Mouse (Mus musculus): ENCODE data around the gene Barx1. TPM values are rescaled to one million over a fixed set of nuclear protein-coding genes. Genes with fewer than 3 reads are reported as not detected.

Barx1 gene
- polyA plus RNA-seq, 1 experiment from 2014 or later = not detected

DNA sequence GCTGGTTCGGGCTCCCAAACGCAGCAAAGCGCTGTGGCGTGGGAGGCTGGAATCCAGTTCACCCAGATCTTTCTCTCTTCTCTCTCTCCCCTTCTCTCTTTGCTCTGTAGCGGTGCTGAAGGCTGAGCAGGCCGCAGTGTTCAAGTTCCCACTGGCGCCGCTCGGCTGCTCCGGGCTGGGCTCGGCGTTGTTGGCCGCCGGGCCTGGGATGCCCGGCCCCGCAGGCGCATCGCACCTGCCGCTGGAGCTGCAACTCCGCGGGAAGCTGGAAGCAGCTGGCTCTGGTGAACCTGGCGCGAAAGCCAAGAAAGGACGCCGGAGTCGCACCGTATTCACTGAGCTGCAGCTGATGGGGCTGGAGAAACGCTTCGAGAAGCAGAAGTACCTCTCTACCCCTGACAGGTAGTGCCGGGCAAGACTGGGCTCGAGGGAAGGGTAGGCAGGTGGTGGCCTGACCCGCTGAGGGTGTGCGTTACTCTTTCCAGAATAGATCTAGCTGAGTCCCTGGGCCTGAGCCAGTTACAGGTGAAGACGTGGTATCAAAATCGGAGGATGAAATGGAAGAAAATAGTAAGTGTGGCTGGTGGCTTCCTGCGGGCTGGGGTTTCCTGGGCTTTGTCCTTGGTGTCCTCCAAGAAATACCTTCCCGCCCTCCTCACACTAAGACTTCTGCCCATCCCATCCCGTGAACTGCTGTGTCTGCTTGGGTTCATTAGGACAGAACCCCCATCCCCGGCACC is 2.3 kb downstream of the Barx1 start:
- Histone ChIP-seq H3K4me2 (ENCODE audit: low read depth) (no peak overlapping the region), H3K36me3 (ENCODE audit: control insufficient read depth, insufficient read depth, low read length) (no peaks in the 10 kb centered on the region), H3K9ac (ENCODE audit: low read length) (no peak overlapping the region), H3K4me3 (ENCODE audit: low read depth, low read length) (no peak overlapping the region), H3K27ac (ENCODE audit: low read depth, low read length) (no peak overlapping the region), H3K9me3 (ENCODE audit: control insufficient read depth, low read length) (no peaks in the 10 kb centered on the region), H3K27me3 (ENCODE audit: control insufficient read depth, insufficient read depth, low read length) (peaks cover 99% of the 10 kb centered on the region), H3K4me1 (ENCODE audit: control insufficient read depth, insufficient read depth, low read length) (peaks cover 11% of the 10 kb centered on the region)
- WGBS = under 1% methylated on average over 39 of the region's 39 CpGs
- no peak for ATAC-seq (ENCODE audit: insufficient read depth, low FRiP score, low TSS enrichment)
- DNase-seq (ENCODE audit: low spot score) = peak; percentile 29

DNA sequence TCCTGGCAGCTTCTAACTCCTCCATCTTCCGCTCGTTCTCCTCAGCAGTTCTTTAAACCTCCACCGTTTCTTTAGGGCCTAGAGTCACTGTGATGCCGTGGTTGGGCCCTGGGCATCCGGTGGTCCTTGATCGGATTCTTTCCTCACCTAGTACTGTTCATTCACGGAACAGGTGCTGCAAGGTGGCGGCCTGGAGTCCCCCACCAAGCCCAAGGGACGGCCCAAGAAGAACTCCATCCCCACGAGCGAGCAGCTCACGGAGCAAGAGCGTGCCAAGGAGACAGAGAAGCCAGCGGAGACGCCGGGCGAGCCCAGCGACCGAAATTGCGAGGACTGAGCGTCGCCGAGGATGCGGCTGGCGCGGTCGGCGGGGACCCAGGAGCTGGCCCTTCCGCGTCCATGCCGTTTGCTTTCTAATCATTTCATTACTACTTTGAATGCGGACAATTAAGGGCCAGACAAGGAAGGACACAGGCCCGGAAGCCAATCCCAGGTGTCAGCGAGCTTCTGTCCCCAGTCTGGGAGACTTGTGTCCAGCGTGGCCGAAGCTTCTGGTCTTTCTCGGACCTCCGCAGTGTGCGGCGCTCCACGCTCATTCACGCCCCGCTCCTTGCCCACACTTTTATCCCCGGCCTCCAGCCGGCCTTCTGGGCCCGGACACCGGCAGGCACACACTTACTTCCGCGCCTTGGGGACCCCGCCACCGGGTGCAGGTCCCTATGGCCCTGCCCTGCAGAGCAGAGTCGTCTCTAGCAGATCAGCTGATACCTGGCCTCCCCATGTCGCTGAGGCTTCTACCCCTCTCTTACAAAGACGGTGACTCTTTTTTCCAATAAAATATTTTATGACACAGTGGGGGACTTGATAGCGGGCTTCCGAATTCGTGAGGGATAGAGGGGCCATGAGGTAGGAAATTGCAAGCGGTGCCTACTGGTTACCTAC is 3.1 kb downstream of the Barx1 start:
- no peak overlapping the region for H3K4me3 ChIP-seq (ENCODE audit: low read depth, low read length)
- H3K4me2 ChIP-seq (ENCODE audit: low read depth) = no peak overlapping the region
- no peak overlapping the region for H3K9ac ChIP-seq (ENCODE audit: low read length)
- H3K36me3 ChIP-seq (ENCODE audit: control insufficient read depth, insufficient read depth, low read length) = no peaks in the 10 kb centered on the region
- no peak for ATAC-seq (ENCODE audit: insufficient read depth, low FRiP score, low TSS enrichment)
- 1% methylated on average over 58 of the region's 58 CpGs for WGBS
- H3K4me1 ChIP-seq (ENCODE audit: control insufficient read depth, insufficient read depth, low read length) = peaks cover 11% of the 10 kb centered on the region
- no peak overlapping the region for H3K27ac ChIP-seq (ENCODE audit: low read depth, low read length)
- DNase-seq (ENCODE audit: low spot score) = peak; percentile 46
- peaks cover 99% of the 10 kb centered on the region for H3K27me3 ChIP-seq (ENCODE audit: control insufficient read depth, insufficient read depth, low read length)
- H3K9me3 ChIP-seq (ENCODE audit: control insufficient read depth, low read length) = no peaks in the 10 kb centered on the region

DNA sequence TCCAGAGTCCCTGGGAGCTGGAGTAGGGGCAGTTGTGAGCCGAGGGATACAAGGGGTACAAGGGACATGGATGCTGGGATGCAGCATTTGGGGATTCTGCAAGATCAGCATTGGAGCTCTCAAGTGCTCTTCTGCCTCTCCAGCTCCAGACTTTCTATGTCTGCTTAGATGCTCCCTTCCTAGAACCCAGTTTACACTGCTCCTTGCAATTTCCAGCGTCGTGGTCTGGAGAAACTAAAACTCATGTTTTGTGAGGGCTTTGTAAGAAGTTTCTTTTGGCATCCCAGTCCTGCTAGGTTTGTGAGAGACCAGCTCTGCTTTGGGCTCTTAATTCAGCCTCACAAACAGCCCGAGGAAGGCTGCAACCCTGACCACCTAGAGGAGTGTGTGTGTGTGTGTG is 4.7 kb downstream of the Barx1 start:
- Histone ChIP-seq H3K4me2 (ENCODE audit: low read depth) (no peak overlapping the region), H3K9me3 (ENCODE audit: control insufficient read depth, low read length) (no peaks in the 10 kb centered on the region), H3K4me1 (ENCODE audit: control insufficient read depth, insufficient read depth, low read length) (peaks cover 11% of the 10 kb centered on the region), H3K4me3 (ENCODE audit: low read depth, low read length) (no peak overlapping the region), H3K9ac (ENCODE audit: low read length) (no peak overlapping the region), H3K36me3 (ENCODE audit: control insufficient read depth, insufficient read depth, low read length) (no peaks in the 10 kb centered on the region), H3K27me3 (ENCODE audit: control insufficient read depth, insufficient read depth, low read length) (peaks cover 96% of the 10 kb centered on the region), H3K27ac (ENCODE audit: low read depth, low read length) (no peak overlapping the region)
- ATAC-seq (ENCODE audit: insufficient read depth, low FRiP score, low TSS enrichment) = no peak
- WGBS = 0% methylated on average over 4 of the region's 4 CpGs
- no peak for DNase-seq (ENCODE audit: low spot score)

DNA sequence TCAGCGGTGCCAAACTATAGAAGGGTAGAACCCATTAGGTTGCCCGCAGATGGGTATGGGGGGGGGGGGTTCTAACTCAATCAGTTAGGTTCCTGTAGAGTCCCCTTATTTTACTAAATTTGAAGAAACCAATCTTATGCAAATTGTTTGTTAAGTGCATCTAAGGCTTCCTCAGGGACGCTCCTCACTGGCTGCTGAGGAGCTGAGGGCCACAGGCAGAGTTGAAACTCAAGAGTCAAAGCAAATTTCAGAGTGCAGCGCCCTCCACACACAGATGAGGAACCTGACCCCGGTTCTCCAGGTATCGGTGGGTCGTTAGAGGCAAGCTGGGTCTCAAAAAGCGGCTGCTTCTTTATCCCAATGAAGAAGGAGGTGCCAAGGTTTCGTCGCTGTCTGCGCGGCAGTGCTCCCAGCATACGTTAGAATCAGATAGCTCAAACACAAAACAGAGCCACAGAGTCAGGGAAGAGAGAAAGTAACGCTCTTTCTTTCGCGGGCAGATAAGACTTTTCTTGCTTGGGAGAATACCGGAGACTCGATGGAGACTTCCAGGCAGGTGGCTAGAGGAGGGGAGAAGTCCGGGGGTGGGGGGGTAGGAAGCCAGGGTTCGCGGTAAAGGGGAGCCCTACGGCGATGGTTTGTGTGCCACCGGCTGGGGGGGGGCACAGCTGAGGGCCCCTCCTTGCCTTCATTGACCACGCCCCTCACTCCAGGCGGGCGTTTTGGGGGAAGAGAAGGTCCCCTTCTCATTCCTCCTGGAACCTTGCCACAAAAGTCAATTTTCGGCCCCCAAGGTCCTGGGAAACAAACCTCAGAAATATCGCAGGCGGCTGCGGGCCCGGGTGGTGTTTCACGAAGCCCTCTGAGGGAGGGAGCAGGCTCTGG is 5.5 kb downstream of the Barx1 start:
- Histone ChIP-seq H3K27ac (ENCODE audit: low read depth, low read length) (no peak overlapping the region), H3K9ac (ENCODE audit: low read length) (no peak overlapping the region), H3K4me3 (ENCODE audit: low read depth, low read length) (0 out of 2 replicates have a peak overlapping the region, but pooled peaks have one; percentile 2), H3K36me3 (ENCODE audit: control insufficient read depth, insufficient read depth, low read length) (no peaks in the 10 kb centered on the region), H3K9me3 (ENCODE audit: control insufficient read depth, low read length) (no peaks in the 10 kb centered on the region), H3K4me1 (ENCODE audit: control insufficient read depth, insufficient read depth, low read length) (peaks cover 3% of the 10 kb centered on the region), H3K27me3 (ENCODE audit: control insufficient read depth, insufficient read depth, low read length) (peaks cover 96% of the 10 kb centered on the region), H3K4me2 (ENCODE audit: low read depth) (0 out of 2 replicates have a peak overlapping the region, but pooled peaks have one; percentile 16)
- ATAC-seq (ENCODE audit: insufficient read depth, low FRiP score, low TSS enrichment) (no peak), DNase-seq (ENCODE audit: low spot score) (peak; percentile 44)
- 1% methylated on average over 33 of the region's 33 CpGs for WGBS

DNA sequence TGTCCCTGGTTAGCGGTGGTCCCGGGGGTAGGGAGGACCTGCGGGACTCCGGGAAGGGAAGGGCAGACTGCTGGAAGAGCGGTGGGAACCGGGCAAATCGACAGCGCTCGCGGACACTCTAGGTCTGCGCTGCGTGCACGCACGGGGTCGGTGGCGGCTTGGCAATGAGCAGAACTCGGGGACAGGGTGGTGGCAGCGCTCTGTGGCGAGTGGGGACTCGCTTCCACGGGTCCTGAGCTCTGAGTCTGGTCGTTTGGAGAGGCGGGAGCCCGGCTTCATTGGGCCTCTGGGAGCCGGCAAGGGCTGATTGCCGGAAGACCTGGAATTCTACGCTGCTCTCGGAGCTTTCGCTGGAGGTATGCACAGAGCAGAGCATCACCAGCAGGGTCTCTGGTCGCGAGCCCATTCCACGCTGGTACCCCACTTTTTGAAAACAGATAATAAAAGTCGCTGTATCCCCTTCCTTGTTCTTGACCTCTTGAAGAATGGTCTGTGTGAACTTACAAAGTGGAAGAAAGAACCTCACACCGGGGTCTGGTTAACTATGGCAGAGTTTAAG is 6.3 kb downstream of the Barx1 start:
- ATAC-seq (ENCODE audit: insufficient read depth, low FRiP score, low TSS enrichment) (no peak), DNase-seq (ENCODE audit: low spot score) (peak; percentile 55)
- Histone ChIP-seq H3K36me3 (ENCODE audit: control insufficient read depth, insufficient read depth, low read length) (no peaks in the 10 kb centered on the region), H3K9me3 (ENCODE audit: control insufficient read depth, low read length) (no peaks in the 10 kb centered on the region), H3K27ac (ENCODE audit: low read depth, low read length) (no peak overlapping the region), H3K4me2 (ENCODE audit: low read depth) (peak overlapping the region; percentile 16; the same call in 1 of the 2 replicates), H3K9ac (ENCODE audit: low read length) (no peak overlapping the region), H3K27me3 (ENCODE audit: control insufficient read depth, insufficient read depth, low read length) (peaks cover 95% of the 10 kb centered on the region), H3K4me1 (ENCODE audit: control insufficient read depth, insufficient read depth, low read length) (peaks cover 2% of the 10 kb centered on the region; the same call in 1 of the 2 replicates), H3K4me3 (ENCODE audit: low read depth, low read length) (0 out of 2 replicates have a peak overlapping the region, but pooled peaks have one; percentile 2)
- WGBS = under 1% methylated on average over 34 of the region's 34 CpGs

DNA sequence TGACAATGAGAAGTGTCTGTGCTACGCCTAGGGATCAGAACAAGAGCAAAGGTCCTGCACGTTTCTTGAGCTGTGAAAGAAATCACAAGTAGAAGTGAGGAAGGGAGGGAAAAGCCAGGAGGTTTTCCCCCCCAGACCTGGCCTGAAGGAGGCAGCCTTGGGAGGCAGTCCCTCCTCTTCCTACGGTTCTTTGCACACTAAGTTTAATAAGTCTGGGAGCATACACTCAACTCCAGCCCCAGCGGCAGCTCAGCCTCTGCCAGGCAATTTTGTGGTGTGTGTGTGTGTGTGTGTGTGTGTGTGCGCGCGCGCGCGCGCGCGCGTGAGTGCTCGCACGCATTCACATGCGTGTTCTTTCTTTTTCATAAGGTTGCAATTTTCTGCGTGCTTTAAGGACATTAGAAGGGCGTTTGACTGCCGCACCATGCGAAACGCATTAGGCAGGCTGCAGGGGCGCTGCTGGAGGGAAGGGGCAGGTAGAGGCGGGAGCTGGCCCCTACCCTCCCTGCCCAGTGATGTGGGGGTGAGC is 9.6 kb downstream of the Barx1 start:
- H3K27ac ChIP-seq (ENCODE audit: low read depth, low read length) = no peak overlapping the region
- WGBS = under 1% methylated on average over 24 of the region's 24 CpGs
- peaks cover 62% of the 10 kb centered on the region for H3K27me3 ChIP-seq (ENCODE audit: control insufficient read depth, insufficient read depth, low read length)
- DNase-seq (ENCODE audit: low spot score) = no peak
- H3K4me3 ChIP-seq (ENCODE audit: low read depth, low read length) = no peak overlapping the region
- H3K9me3 ChIP-seq (ENCODE audit: control insufficient read depth, low read length) = peaks cover 3% of the 10 kb centered on the region; the same call in 1 of the 2 replicates
- ATAC-seq (ENCODE audit: insufficient read depth, low FRiP score, low TSS enrichment) = no peak
- no peak overlapping the region for H3K4me2 ChIP-seq (ENCODE audit: low read depth)
- peaks cover 2% of the 10 kb centered on the region; the same call in 1 of the 2 replicates for H3K4me1 ChIP-seq (ENCODE audit: control insufficient read depth, insufficient read depth, low read length)
- no peak overlapping the region for H3K9ac ChIP-seq (ENCODE audit: low read length)
- H3K36me3 ChIP-seq (ENCODE audit: control insufficient read depth, insufficient read depth, low read length) = no peaks in the 10 kb centered on the region

DNA sequence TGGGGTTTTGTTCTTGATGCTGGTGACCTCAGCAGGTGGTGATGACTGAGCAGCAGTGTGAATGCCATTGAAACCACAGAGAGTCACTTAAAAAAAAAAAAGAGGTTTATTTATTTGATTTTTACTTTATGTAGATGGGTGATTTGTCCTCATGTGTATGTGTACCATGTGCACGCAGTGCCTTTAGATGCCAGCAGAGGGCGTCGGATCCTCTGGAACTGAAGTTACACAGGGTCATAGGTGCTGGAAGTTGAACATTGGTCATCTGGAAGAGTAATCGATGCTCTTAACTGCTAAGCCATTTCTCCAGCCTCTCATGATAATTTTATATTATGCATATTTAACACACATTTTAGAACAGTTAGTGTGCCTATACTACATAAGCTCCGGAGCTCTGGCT is 11.8 kb downstream of the Barx1 start:
- DNase-seq (ENCODE audit: low spot score) (no peak), ATAC-seq (ENCODE audit: insufficient read depth, low FRiP score, low TSS enrichment) (no peak)
- Histone ChIP-seq H3K4me3 (ENCODE audit: low read depth, low read length) (no peak overlapping the region), H3K27ac (ENCODE audit: low read depth, low read length) (no peak overlapping the region), H3K36me3 (ENCODE audit: control insufficient read depth, insufficient read depth, low read length) (no peaks in the 10 kb centered on the region), H3K4me1 (ENCODE audit: control insufficient read depth, insufficient read depth, low read length) (no peaks in the 10 kb centered on the region), H3K27me3 (ENCODE audit: control insufficient read depth, insufficient read depth, low read length) (peaks cover 40% of the 10 kb centered on the region), H3K9me3 (ENCODE audit: control insufficient read depth, low read length) (peaks cover 3% of the 10 kb centered on the region; the same call in 1 of the 2 replicates), H3K4me2 (ENCODE audit: low read depth) (no peak overlapping the region), H3K9ac (ENCODE audit: low read length) (no peak overlapping the region)
- WGBS = 81% methylated on average over 5 of the region's 5 CpGs

DNA sequence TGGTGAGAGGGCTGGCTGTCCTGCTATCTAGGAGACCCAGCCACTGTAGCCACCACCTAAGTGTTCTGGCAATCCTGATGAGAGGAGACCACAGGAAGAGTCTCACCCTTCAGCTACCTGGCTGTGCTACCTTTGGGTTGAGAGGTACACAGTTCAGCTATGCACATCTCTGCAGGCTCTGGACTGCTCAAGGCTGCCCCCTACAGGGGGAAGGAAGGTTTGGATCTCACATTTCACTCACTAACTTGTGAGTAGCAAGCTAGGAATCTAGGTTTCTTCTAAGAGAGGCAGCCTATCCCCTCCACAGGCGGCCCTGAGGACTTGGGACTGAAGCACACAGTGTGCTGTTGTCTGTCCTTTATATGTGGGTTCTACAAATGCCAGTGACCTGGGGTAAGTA is 16.6 kb downstream of the Barx1 start:
- Histone ChIP-seq H3K4me1 (ENCODE audit: control insufficient read depth, insufficient read depth, low read length) (no peaks in the 10 kb centered on the region), H3K9ac (ENCODE audit: low read length) (no peak overlapping the region), H3K9me3 (ENCODE audit: control insufficient read depth, low read length) (peaks cover 2% of the 10 kb centered on the region; the same call in 1 of the 2 replicates), H3K4me2 (ENCODE audit: low read depth) (no peak overlapping the region), H3K27me3 (ENCODE audit: control insufficient read depth, insufficient read depth, low read length) (no peaks in the 10 kb centered on the region), H3K27ac (ENCODE audit: low read depth, low read length) (no peak overlapping the region), H3K36me3 (ENCODE audit: control insufficient read depth, insufficient read depth, low read length) (no peaks in the 10 kb centered on the region), H3K4me3 (ENCODE audit: low read depth, low read length) (no peak overlapping the region)
- 35% methylated on average over 1 of the region's 1 CpGs for WGBS
- no peak for DNase-seq (ENCODE audit: low spot score)
- no peak for ATAC-seq (ENCODE audit: insufficient read depth, low FRiP score, low TSS enrichment)
